Mouse (Mus musculus): Measurements from ENCODE around the gene AC140267.1. TPM values are rescaled to one million over a fixed set of nuclear protein-coding genes. Genes with fewer than 3 reads are reported as not detected.

The AC140267.1 gene
- polyA plus RNA-seq, 1 experiment from 2014 or later: not detected

GRCm38 (mm10) chr15:80256242-80256641 is 20.6 kb downstream of the AC140267.1 start:
- Histone ChIP-seq H3K4me3 (peak overlapping the region; percentile 95), H3K4me2 (peak overlapping the region; percentile 79), H3K9me3 (replicated peaks) (no peaks in the 10 kb centered on the region), H3K36me3 (peaks cover 25% of the 10 kb centered on the region), H3K27ac (peak overlapping the region; percentile 99), H3K4me1 (replicated peaks) (peaks cover 49% of the 10 kb centered on the region), H3K27me3 (no peaks in the 10 kb centered on the region), H3K9ac (peak overlapping the region; percentile 99)
- ATAC-seq (replicated peaks; ENCODE audit: insufficient number of reproducible peaks, insufficient read depth, low FRiP score, low read depth): no peak
- 4% methylated on average over 16 of the region's 16 CpGs for WGBS

- Histone ChIP-seq H3K9ac (peak overlapping the region; percentile 99), H3K27ac (peak overlapping the region; percentile 99), H3K4me3 (peak overlapping the region; percentile 95), H3K27me3 (no peaks in the 10 kb centered on the region), H3K4me2 (peak overlapping the region; percentile 79), H3K9me3 (replicated peaks) (no peaks in the 10 kb centered on the region), H3K36me3 (peaks cover 25% of the 10 kb centered on the region), H3K4me1 (replicated peaks) (peaks cover 42% of the 10 kb centered on the region)
- 54% methylated on average over 12 of the region's 12 CpGs for WGBS
- ATAC-seq (replicated peaks; ENCODE audit: insufficient number of reproducible peaks, insufficient read depth, low FRiP score, low read depth): no peak
Measured at GRCm38 (mm10) chr15:80256656-80257601, 21.3 kb downstream of the AC140267.1 start.

DNA sequence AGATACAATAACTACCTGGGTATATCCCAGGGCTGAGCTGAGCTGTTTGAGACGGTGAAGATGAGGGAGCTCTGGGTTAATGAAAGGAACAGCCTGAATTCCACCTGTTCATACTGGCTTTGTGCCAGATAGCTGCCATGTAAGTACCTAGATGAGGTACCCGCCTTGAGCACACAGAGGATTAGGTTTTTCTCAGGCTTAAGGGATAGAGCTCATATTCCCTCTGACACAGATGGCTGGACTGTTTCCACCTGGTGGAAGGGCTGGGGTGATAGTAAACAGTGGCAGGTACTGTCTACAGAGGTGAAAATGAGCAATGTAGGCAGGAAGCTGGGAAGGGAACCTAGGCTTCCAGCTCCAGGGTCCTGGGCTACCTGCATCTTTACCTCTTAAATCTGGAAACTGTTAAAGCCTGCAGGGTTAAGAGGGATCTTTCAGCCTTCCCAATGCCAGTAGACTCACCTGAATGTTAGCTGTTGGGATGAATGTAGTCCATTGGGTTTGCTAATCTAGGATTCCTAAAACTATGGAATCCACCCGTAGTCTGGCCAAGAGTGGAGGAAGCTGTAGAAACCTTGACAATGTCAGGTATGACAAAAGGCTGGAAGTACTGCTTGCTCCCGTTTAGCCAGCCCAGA is 22.1 kb downstream of the AC140267.1 start:
- WGBS: 24% methylated on average over 4 of the region's 4 CpGs
- H3K4me3 ChIP-seq: peak overlapping the region; percentile 95
- H3K27ac ChIP-seq: peak overlapping the region; percentile 99
- peaks cover 41% of the 10 kb centered on the region for H3K4me1 ChIP-seq (replicated peaks)
- no peaks in the 10 kb centered on the region for H3K27me3 ChIP-seq
- H3K36me3 ChIP-seq: peaks cover 25% of the 10 kb centered on the region
- H3K9ac ChIP-seq: peak overlapping the region; percentile 99; the same call in 1 of the 2 replicates
- H3K9me3 ChIP-seq (replicated peaks): no peaks in the 10 kb centered on the region
- H3K4me2 ChIP-seq: peak overlapping the region; percentile 79
- ATAC-seq (replicated peaks; ENCODE audit: insufficient number of reproducible peaks, insufficient read depth, low FRiP score, low read depth): no peak

- no peaks in the 10 kb centered on the region for H3K27me3 ChIP-seq
- H3K9me3 ChIP-seq (replicated peaks): no peaks in the 10 kb centered on the region
- peak overlapping the region; percentile 79; the same call in 1 of the 2 replicates for H3K4me2 ChIP-seq
- WGBS: 52% methylated on average over 11 of the region's 11 CpGs
- no peak overlapping the region for H3K4me3 ChIP-seq
- peaks cover 25% of the 10 kb centered on the region for H3K36me3 ChIP-seq
- no peak overlapping the region for H3K9ac ChIP-seq
- H3K27ac ChIP-seq: peak overlapping the region; percentile 99
- no peak for ATAC-seq (replicated peaks; ENCODE audit: insufficient number of reproducible peaks, insufficient read depth, low FRiP score, low read depth)
- peaks cover 46% of the 10 kb centered on the region for H3K4me1 ChIP-seq (replicated peaks)
Measured at GRCm38 (mm10) chr15:80258240-80259170, 22.9 kb downstream of the AC140267.1 start.

DNA sequence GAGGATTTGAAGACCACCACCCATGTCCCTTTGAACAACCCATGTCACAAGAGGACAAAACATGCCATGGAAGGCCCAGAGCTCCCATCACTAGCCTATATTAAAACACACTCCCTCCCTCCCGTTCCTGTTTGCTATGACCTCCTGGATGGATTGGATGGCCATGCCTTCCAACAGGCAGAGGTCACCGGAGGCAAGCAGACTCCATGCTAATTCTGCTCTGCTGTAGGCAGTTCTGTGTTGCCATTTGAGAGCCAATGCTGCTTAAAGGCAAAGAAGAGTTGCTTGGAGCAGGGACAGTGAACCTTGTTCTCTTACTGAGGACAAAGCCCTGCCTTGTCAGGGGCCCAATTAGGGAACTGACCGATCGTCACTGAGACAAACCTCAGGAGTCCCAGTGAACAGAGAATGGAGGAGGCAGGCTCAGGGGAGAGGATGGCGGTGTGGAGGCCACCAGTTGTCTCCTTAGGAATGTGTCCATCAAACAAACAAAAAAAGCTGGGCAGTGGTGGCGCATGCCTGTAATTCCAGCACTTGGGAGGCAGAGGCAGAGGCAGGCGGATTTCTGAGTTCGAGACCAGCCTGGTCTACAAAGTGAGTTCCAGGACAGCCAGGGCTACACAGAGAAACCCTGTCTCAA is 23.9 kb downstream of the AC140267.1 start:
- peaks cover 25% of the 10 kb centered on the region for H3K36me3 ChIP-seq
- H3K27me3 ChIP-seq: no peaks in the 10 kb centered on the region
- no peaks in the 10 kb centered on the region for H3K9me3 ChIP-seq (replicated peaks)
- no peak overlapping the region for H3K4me3 ChIP-seq
- ATAC-seq (replicated peaks; ENCODE audit: insufficient number of reproducible peaks, insufficient read depth, low FRiP score, low read depth): no peak
- no peak overlapping the region for H3K4me2 ChIP-seq
- peaks cover 39% of the 10 kb centered on the region for H3K4me1 ChIP-seq (replicated peaks)
- no peak overlapping the region; the same call in 1 of the 2 replicates for H3K9ac ChIP-seq
- no peak overlapping the region for H3K27ac ChIP-seq
- 72% methylated on average over 8 of the region's 8 CpGs for WGBS

GRCm38 (mm10) chr15:80260677-80261076 is 25.0 kb downstream of the AC140267.1 start:
- peaks cover 40% of the 10 kb centered on the region for H3K4me1 ChIP-seq (replicated peaks)
- H3K27me3 ChIP-seq: no peaks in the 10 kb centered on the region
- no peak for ATAC-seq (replicated peaks; ENCODE audit: insufficient number of reproducible peaks, insufficient read depth, low FRiP score, low read depth)
- H3K36me3 ChIP-seq: peaks cover 25% of the 10 kb centered on the region
- no peak overlapping the region for H3K9ac ChIP-seq
- no peak overlapping the region for H3K27ac ChIP-seq
- H3K9me3 ChIP-seq (replicated peaks): no peaks in the 10 kb centered on the region
- no peak overlapping the region for H3K4me3 ChIP-seq
- H3K4me2 ChIP-seq: no peak overlapping the region
- WGBS: 8% methylated on average over 3 of the region's 3 CpGs

GRCm38 (mm10) chr15:80261100-80261499 is 25.5 kb downstream of the AC140267.1 start:
- WGBS: 84% methylated on average over 7 of the region's 7 CpGs
- peaks cover 40% of the 10 kb centered on the region for H3K4me1 ChIP-seq (replicated peaks)

DNA sequence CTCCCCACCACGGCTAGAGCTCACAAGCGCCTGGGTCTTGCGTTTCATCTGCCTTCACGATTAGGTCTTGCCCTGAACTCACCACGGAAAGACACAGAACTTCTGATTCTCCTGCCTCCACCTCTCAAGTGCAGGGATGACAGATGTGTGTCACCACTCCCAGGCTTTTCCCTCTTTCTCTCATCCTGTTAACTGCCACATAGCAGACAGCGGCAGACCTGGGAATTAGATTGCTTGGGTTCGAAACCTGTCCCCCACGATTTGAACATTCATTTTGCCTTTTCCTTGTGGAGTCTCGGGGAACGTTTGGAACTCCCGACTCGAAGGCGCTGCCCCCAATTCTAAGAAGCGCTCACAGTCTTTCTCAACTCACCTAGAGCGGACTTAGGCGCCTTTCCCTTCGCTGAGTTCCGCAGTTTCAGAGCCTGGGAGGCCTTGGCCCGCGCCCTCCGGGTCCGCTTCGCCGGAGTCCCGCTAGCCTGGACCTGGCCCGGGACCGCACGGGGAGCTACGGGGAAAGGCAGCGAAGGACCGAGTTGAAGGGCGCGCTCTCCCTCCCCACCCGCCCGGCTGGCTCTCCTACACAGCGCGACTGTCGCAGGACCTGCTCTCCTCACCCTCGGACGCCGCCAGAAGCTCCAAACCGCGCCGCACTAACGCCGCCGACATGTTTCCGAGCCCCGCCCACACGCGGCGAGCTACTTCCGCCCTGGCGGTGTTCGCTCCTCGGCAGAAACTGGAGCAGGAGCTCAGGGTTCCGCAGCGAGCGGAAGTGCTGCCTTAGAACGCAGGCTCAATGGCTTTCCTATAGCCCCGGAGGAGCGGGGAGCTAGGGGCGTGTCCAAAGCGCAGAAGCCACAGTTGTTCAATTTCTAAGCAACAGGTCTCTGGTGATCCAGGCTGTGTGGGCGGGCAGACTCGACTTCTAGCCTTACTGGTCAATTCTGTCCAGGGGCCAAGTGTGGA is 28.3 kb downstream of the AC140267.1 start, which contains the start of gene Rps19bp1:
TSS of gene Rps19bp1 (minus strand) at position 706 of the 966 bp plus-strand sequence.
- H3K27ac ChIP-seq: peak within 1 kb of the TSS; percentile 73

More at GRCm38 (mm10) chr15:80261100-80261499, 25.5 kb downstream of the AC140267.1 start:
- Histone ChIP-seq H3K36me3 (peaks cover 25% of the 10 kb centered on the region), H3K4me3 (no peak overlapping the region), H3K4me2 (no peak overlapping the region), H3K9me3 (replicated peaks) (no peaks in the 10 kb centered on the region), H3K27me3 (no peaks in the 10 kb centered on the region), H3K27ac (no peak overlapping the region), H3K9ac (no peak overlapping the region)
- ATAC-seq (replicated peaks; ENCODE audit: insufficient number of reproducible peaks, insufficient read depth, low FRiP score, low read depth): no peak

DNA sequence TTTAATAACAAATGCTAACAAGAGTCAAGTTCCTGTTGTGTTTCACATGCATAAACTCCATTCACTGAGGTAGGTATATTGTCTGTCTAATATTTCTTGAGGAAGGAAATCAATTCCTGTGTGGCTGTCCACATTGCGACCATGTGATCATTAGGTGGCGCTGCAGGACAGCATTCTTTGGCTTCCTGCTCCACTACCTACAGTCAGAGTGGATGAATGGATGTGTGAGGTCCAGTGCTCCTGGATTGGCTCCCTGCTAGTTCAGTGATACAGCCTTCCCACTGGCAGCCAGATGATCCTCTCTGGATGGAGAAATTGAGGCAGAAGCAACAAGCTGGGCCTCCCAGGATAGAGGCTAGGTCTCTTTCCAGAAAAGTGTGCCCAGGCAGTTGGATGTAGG is 30.6 kb downstream of the AC140267.1 start:
- WGBS: 0% methylated on average over 2 of the region's 2 CpGs
- Histone ChIP-seq H3K4me1 (replicated peaks) (peaks cover 15% of the 10 kb centered on the region), H3K4me3 (no peak overlapping the region), H3K4me2 (no peak overlapping the region), H3K27me3 (0 out of 2 replicates have a peak, but pooled peaks cover 2% of the 10 kb centered on the region), H3K9ac (no peak overlapping the region), H3K9me3 (replicated peaks) (no peaks in the 10 kb centered on the region), H3K27ac (no peak overlapping the region), H3K36me3 (no peaks in the 10 kb centered on the region)
- ATAC-seq (replicated peaks; ENCODE audit: insufficient number of reproducible peaks, insufficient read depth, low FRiP score, low read depth): no peak

More for the DNA sequence above, 28.3 kb downstream of the AC140267.1 start, which contains the start of gene Rps19bp1:
- Histone ChIP-seq H3K4me1 (replicated peaks) (peaks cover 15% of the 10 kb centered on the region), H3K36me3 (peaks cover 4% of the 10 kb centered on the region; the same call in 1 of the 2 replicates), H3K9ac (peak within 1 kb of the TSS; percentile 90), H3K4me2 (peak within 1 kb of the TSS; percentile 82), H3K9me3 (replicated peaks) (no peaks in the 10 kb centered on the region), H3K27me3 (0 out of 2 replicates have a peak, but pooled peaks cover 2% of the 10 kb centered on the region), H3K4me3 (peak within 1 kb of the TSS; percentile 81)
- peak; percentile 89 for ATAC-seq (replicated peaks; ENCODE audit: insufficient number of reproducible peaks, insufficient read depth, low FRiP score, low read depth)
- WGBS: under 1% methylated on average over 66 of the region's 66 CpGs
